Mouse (Mus musculus) hindbrain, embryonic 10.5 days (tissue): ENCODE data around the gene Adam8. TPM values are rescaled to one million over a fixed set of nuclear protein-coding genes. Genes with fewer than 3 reads are reported as not detected.

Experiments used
- DNase-seq: peaks from one replicate; pipeline ENCODE4 v3.0.0-alpha.2; 2017; ENCODE audit warnings: low spot score
- H3K27ac ChIP-seq: fragments of 300-500 bp; sonication (generic); 2 replicates; pipeline ENCODE4 v1.5.1; 2016; ENCODE audit warnings: mild to moderate bottlenecking, moderate library complexity
- H3K27me3 ChIP-seq: fragments of 300-500 bp; sonication (generic); 2 replicates; pipeline ENCODE4 v1.6.1; 2016; ENCODE audit warnings: mild to moderate bottlenecking; ENCODE audit not compliant: poor library complexity, insufficient read depth, severe bottlenecking
- H3K36me3 ChIP-seq: fragments of 300-500 bp; sonication (generic); 2 replicates; pipeline ENCODE4 v1.6.1; 2016; ENCODE audit warnings: mild to moderate bottlenecking, moderate library complexity
- H3K4me1 ChIP-seq: fragments of 300-500 bp; sonication (generic); replicated peaks from 2 replicates; pipeline ENCODE4 v1.6.1; 2016; ENCODE audit warnings: mild to moderate bottlenecking
- H3K4me3 ChIP-seq: fragments of 300-500 bp; sonication (generic); 2 replicates; pipeline ENCODE4 v1.5.1; 2016; ENCODE audit warnings: mild to moderate bottlenecking, moderate library complexity
- H3K9me3 ChIP-seq: fragments of 300-500 bp; sonication (generic); 2 replicates; pipeline ENCODE4 v1.6.1; 2016; ENCODE audit warnings: mild to moderate bottlenecking, moderate library complexity
- WGBS: fragments of 180-500 bp; shearing (Covaris S2); methylation state at CpG from one replicate; pipeline ENCODE4 v1.1.7; 2016; 5-methylcytosine and 5-hydroxymethylcytosine counted together
- polyA plus RNA-seq: library from polyadenylated mRNA; unstranded; fragments of >200 nt; fragmentation: Nextera tagmentation; extraction: Ambion mirVana; gene quantifications from 2 replicates; pipeline ENCODE4 v1.2.1, GENCODE M21; 2016

Adam8 gene
- polyA plus RNA-seq, result 2.4 and 4.1 TPM in 2 replicates

- H3K27me3 ChIP-seq, result no peaks in the 10 kb centered on the region
- peaks cover 37% of the 10 kb centered on the region for H3K36me3 ChIP-seq
- H3K9me3 ChIP-seq, result no peaks in the 10 kb centered on the region
- no peak within 1 kb of the TSS for H3K27ac ChIP-seq
- H3K4me1 ChIP-seq, result no peaks in the 10 kb centered on the region
- 31% methylated on average over 7 of the region's 7 CpGs for WGBS
- no peak within 1 kb of the TSS for H3K4me3 ChIP-seq
- DNase-seq, result no peak
Measured at GRCm38 (mm10) chr7:139992406-139992805, at the start of gene Adam8. Adam8 (minus strand) TSS chr7:139992562.

GRCm38 (mm10) chr7:140037171-140037555, 44.8 kb upstream of the Adam8 start:
- H3K36me3 ChIP-seq, result peaks cover 58% of the 10 kb centered on the region
- H3K27me3 ChIP-seq, result no peaks in the 10 kb centered on the region
- 61% methylated on average over 3 of the region's 3 CpGs for WGBS
- no peak for DNase-seq
- H3K27ac ChIP-seq, result peak overlapping the region; percentile 96
- H3K4me3 ChIP-seq, result peak overlapping the region; percentile 83
- no peaks in the 10 kb centered on the region for H3K9me3 ChIP-seq
- H3K4me1 ChIP-seq, result peaks cover 26% of the 10 kb centered on the region

DNA sequence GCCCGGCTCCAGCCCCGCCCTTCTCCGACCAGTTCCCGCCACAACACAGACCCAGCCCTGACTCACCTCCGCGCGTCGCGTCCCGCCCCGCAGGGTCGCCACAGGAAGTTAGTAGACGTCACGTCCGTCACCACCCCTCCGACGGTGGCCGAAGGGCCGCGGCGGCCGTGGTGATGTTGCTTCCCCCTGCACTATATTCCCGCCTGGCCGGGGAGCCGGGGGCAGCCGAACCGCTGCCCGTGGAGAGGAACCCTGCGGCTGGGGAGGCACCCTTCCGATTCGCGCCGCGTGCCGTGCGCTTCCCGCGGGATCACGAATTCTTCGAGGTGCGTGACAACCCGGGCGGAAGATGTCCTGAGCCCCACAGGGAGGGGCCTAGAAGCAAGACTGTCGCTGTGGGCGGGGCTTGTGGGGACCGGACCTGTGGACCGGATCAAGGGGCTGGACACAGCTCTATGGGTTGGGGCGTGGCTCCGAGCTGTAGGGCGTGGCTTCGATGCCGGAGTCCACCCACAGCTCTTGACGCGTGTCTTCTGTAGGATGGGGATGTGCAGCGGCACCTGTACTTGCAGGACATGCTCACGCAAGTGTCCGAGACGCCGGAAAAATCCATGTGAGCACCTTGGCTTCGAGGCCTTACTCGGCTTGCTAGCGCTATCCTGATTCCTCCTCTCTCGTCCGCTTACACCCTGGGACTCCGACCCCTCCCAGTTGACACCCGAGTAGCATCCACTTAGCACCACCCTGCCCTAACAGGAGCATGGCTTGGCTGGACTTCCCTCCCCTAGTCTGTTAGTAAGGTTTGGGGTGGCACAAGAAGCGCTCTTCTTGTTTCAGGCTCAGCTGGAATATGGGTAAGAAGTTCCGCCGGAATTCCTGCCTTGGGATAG, 44.2 kb upstream of the Adam8 start, which contains the start of the genes Zfp511 and Tubgcp2:
Zfp511 (plus strand) TSS at position 111 of the 890 bp plus-strand sequence.
Tubgcp2 (minus strand) TSS at position 389 of the 890 bp plus-strand sequence.
- 1% methylated on average over 69 of the region's 69 CpGs for WGBS
- peak within 1 kb of the TSS; percentile 83 for H3K4me3 ChIP-seq
- H3K36me3 ChIP-seq, result peaks cover 64% of the 10 kb centered on the region
- peak; percentile 97 for DNase-seq
- peaks cover 26% of the 10 kb centered on the region for H3K4me1 ChIP-seq
- peak within 1 kb of the TSS; percentile 96 for H3K27ac ChIP-seq
- no peaks in the 10 kb centered on the region for H3K9me3 ChIP-seq
- no peaks in the 10 kb centered on the region for H3K27me3 ChIP-seq

DNA sequence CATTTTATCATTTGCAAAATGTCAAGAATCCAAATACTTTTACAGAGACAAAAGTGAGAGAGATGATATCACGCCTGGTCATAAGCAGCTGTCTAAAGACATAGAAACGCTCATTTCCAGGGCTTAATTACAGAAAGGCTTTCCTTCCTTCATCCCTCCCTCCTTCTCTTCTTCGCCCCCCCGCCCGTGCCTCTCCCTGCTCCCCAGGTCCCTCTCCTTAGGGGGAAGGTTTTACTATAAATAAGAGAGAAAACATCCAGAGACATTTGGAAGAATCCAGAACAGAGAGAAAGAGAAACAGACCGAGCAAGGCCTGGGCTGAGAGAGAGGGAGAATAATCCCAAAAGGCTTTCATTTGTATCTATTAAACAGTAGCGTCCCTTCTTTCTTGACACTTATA, 43.1 kb upstream of the Adam8 start:
- Histone ChIP-seq H3K9me3 (no peaks in the 10 kb centered on the region), H3K36me3 (peaks cover 64% of the 10 kb centered on the region), H3K4me1 (peaks cover 26% of the 10 kb centered on the region), H3K4me3 (peak overlapping the region; percentile 83), H3K27ac (peak overlapping the region; percentile 96), H3K27me3 (no peaks in the 10 kb centered on the region)
- 27% methylated on average over 7 of the region's 7 CpGs for WGBS
- DNase-seq, result no peak

GRCm38 (mm10) chr7:140033386-140033785, 41.0 kb upstream of the Adam8 start:
- Histone ChIP-seq H3K27me3 (no peaks in the 10 kb centered on the region), H3K36me3 (peaks cover 65% of the 10 kb centered on the region), H3K4me1 (peaks cover 26% of the 10 kb centered on the region), H3K9me3 (no peaks in the 10 kb centered on the region), H3K27ac (no peak overlapping the region), H3K4me3 (no peak overlapping the region)
- DNase-seq, result no peak
- WGBS, result 96% methylated on average over 9 of the region's 9 CpGs

- Histone ChIP-seq H3K4me3 (no peak overlapping the region), H3K4me1 (peaks cover 24% of the 10 kb centered on the region), H3K36me3 (peaks cover 70% of the 10 kb centered on the region), H3K27ac (no peak overlapping the region), H3K9me3 (peaks cover 3% of the 10 kb centered on the region; the same call in 1 of the 2 replicates), H3K27me3 (no peaks in the 10 kb centered on the region)
- no peak for DNase-seq
- 95% methylated on average over 10 of the region's 10 CpGs for WGBS
Measured at GRCm38 (mm10) chr7:140032366-140032765, 40.0 kb upstream of the Adam8 start.

GRCm38 (mm10) chr7:140031771-140032170, 39.4 kb upstream of the Adam8 start:
- no peak for DNase-seq
- peaks cover 3% of the 10 kb centered on the region; the same call in 1 of the 2 replicates for H3K9me3 ChIP-seq
- no peak overlapping the region for H3K4me3 ChIP-seq
- H3K27me3 ChIP-seq, result no peaks in the 10 kb centered on the region
- H3K4me1 ChIP-seq, result peaks cover 18% of the 10 kb centered on the region
- H3K27ac ChIP-seq, result no peak overlapping the region
- peaks cover 70% of the 10 kb centered on the region for H3K36me3 ChIP-seq
- WGBS, result 93% methylated on average over 12 of the region's 12 CpGs

DNA sequence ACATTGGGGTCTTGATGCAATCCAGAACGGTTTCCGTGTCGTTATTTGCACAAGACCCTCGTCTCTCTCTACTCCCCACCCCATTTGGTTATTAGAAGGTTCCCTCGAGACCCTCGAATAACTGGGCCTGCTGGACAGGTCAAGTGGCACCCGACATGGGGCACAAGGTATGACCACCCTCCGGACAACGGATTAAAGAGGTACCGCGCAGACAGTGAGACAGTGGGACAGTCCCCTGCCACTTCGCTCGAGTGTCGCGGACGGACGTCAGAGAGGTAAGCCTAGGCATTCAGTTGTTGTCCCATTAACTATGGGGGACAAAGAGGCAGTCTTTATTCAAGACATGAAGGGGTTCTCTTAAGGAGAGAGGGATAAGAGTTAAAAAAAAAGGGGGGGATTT, 19.0 kb upstream of the Adam8 start:
- no peaks in the 10 kb centered on the region for H3K4me1 ChIP-seq
- H3K36me3 ChIP-seq, result peaks cover 57% of the 10 kb centered on the region
- H3K27ac ChIP-seq, result no peak overlapping the region
- H3K4me3 ChIP-seq, result no peak overlapping the region
- WGBS, result 97% methylated on average over 17 of the region's 17 CpGs
- DNase-seq, result no peak
- peaks cover 7% of the 10 kb centered on the region; the same call in 1 of the 2 replicates for H3K9me3 ChIP-seq
- no peaks in the 10 kb centered on the region for H3K27me3 ChIP-seq

DNA sequence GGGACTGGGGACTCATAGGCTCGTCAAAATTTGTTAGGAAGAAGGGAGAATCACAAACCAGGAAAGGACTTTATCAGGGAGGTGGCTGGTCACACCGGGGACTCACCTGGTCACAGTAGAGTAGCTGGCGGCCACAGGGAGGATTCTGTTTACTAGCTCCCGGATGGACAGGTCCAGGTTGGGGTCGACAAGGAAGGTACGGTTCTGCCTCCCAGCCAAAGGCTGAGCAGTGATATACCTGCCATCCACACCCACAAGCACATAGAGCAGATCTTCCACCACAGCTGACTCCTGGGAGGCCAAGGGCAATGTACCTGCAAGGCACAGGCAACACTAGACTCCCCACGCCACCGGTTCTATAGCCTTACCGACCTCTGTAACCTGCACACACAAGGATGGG, 15.4 kb upstream of the Adam8 start:
- no peaks in the 10 kb centered on the region for H3K27me3 ChIP-seq
- H3K4me1 ChIP-seq, result no peaks in the 10 kb centered on the region
- no peak overlapping the region for H3K27ac ChIP-seq
- no peak overlapping the region for H3K4me3 ChIP-seq
- no peaks in the 10 kb centered on the region for H3K9me3 ChIP-seq
- peaks cover 83% of the 10 kb centered on the region for H3K36me3 ChIP-seq
- WGBS, result 96% methylated on average over 9 of the region's 9 CpGs
- no peak for DNase-seq

DNA sequence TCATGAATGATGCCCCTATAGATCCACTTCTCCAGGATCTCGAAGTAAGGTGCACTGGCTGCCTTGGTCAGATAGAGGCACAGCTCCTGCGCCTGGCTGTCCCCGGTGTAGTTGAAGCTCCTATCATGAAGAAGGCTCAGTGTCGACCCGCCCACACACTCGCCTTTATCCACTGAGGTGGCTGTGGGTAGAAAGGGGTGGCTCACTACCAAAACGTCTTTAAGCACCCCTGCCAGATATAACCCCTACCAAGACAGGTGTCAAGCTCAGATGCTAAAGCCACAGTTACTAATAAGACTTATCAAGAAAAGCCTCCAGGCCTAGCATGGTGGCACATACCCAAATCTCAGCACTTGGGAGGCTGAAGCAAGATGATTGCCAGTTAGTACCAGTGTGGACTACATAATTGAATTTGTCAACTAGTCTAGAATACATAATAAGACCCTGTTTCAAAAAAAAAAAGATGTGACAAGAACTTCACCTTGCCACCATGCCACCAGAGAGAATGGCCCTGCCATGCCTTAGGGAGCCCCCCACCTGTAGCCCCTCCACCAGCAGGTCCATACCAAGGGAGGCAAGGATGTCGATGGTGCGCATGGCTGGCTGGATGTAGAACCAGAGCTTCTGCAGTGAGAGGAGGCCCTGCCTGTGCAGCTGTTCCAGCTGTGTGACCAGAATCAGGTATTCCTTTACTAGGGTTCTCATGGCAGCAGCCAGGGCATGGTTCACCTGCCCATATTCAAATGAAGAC, 14.7 kb upstream of the Adam8 start:
- no peak for DNase-seq
- Histone ChIP-seq H3K4me3 (no peak overlapping the region), H3K27ac (no peak overlapping the region), H3K36me3 (peaks cover 90% of the 10 kb centered on the region), H3K27me3 (no peaks in the 10 kb centered on the region), H3K9me3 (no peaks in the 10 kb centered on the region), H3K4me1 (no peaks in the 10 kb centered on the region)
- 94% methylated on average over 9 of the region's 9 CpGs for WGBS

DNA sequence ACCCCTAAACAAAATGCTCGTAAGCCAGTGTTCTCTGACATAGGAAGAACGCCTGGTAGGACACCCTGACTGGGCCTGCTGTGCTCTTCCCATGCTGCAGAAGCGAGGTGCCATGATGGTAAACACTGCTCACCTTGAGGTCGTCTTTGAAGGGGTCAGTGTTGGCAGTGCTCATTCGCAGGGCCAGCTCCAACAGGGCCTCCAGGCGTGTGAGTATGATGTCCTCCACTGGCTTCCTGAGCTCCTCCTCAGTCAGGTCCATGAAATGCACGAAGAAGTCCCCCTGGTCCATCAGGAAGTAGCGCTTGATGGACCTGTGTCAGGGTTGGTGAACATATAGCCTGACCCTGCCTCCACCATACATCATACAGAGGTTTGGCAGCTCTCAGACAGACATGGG, 12.3 kb upstream of the Adam8 start:
- Histone ChIP-seq H3K27me3 (no peaks in the 10 kb centered on the region), H3K4me3 (no peak overlapping the region), H3K36me3 (peaks cover 94% of the 10 kb centered on the region), H3K4me1 (no peaks in the 10 kb centered on the region), H3K9me3 (no peaks in the 10 kb centered on the region), H3K27ac (no peak overlapping the region)
- 92% methylated on average over 8 of the region's 8 CpGs for WGBS
- no peak for DNase-seq

GRCm38 (mm10) chr7:140001086-140001740, 8.9 kb upstream of the Adam8 start:
- WGBS, result 54% methylated on average over 12 of the region's 12 CpGs
- H3K4me1 ChIP-seq, result no peaks in the 10 kb centered on the region
- H3K27me3 ChIP-seq, result no peaks in the 10 kb centered on the region
- no peak for DNase-seq
- no peak overlapping the region for H3K4me3 ChIP-seq
- H3K27ac ChIP-seq, result no peak overlapping the region
- no peaks in the 10 kb centered on the region for H3K9me3 ChIP-seq
- peaks cover 100% of the 10 kb centered on the region for H3K36me3 ChIP-seq
